Mouse (Mus musculus) forelimb bud, embryonic 11.5 days (tissue): Measurements from ENCODE around the gene Ube2f.
A peak's percentile ranks its signal among the peaks of the same experiment; 100 is the strongest.

Experiments used
- DNase-seq: peaks from one replicate; pipeline ENCODE4 v3.0.0-alpha.2; 2012; ENCODE audit warnings: low read depth, low spot score

The Ube2f gene

DNA sequence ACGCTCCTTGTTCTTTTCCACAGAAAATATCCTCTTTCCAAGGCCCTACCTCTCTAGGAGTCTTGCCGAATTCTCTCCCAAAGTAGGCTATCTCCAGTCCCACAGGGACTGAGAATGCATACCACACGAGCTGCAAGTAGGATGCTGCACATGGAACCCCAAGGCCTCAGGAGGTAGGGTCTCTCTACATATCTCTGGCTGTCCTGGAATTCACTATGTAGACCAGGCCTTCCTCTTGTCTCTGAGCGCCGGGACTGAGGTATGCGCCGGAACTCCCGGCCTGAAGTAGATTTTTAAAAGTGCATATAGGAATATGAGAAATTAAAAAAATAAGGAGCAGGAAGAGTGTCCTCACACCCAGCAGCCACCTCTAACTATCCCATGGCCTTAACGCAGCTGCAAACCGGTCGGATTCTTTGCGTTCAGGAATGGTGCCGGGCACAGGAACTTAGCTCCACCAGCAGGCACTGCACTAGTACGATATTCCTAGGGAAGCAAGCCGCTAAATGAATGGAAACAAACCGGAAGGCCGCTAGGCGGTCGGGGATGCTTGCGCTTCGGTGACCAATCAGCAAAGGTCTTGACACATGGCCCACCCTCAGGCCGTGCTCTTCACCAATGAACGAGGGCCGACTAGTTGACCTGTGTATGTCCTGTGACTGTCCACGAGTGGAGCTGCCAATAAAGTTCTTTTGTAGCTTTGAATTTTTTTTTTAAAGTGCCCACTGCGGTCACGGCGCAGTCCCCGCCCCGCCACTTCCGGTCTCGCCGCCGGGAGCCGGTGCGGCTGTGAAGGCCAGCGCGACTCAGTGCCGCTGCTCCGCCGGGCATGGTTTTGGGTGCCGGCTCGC lies at the start of gene Ube2f:
Gene Ube2f (plus strand): TSS at position 741 of the 851 bp plus-strand sequence.
- DNase-seq = peak; percentile 98

GRCm38 (mm10) chr1:91201122-91201521 lies 49.0 kb upstream of the Ube2f start:
- DNase-seq = peak; percentile 30

DNA sequence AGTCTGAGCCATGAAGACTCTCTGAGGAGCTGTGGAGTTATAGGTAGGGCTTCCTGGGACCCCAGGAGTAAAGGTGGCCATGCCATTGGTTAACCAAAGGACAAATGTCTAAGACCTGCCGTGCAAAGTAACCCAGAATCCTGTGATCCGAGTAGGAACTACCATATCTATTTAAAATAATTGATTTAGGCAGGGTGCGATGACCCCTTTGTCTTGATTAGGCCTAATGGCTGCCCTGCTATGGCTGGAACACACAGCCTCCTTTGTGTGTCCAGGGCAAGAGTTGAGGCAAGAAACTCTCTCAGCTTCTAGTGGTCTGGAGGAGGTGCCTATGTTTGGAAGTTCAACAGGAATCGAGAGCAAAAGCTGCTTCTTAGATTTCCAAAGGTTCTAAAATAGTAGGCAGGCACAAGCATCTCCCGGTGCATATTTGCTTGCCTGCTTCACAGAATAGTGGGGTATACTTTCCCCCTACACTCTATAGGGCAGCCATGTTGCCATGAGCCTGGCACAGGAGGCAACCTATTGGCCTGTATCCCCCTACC lies 45.8 kb upstream of the Ube2f start:
- no peak for DNase-seq

- DNase-seq = no peak
Measured at GRCm38 (mm10) chr1:91205651-91206050, 44.5 kb upstream of the Ube2f start.

DNA sequence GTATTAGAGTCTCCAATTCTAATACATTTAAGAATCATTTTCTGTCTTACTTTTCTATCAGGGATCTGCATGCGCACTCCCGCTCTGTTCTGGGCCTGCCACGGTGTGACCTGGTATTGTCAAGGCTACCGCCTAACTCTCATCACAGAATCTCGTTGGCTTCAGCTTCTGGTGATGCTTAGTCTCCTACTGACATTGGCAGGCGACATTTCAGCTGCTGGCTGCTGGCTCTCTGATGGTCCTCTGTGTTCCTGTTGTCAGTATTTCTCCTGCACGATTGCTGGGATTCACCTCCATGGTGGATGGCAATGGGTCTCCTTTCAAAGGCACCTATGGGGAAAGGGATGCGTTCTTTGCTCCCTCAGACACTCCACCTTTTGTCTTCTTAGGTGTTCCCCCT lies 43.8 kb upstream of the Ube2f start:
- no peak for DNase-seq

DNA sequence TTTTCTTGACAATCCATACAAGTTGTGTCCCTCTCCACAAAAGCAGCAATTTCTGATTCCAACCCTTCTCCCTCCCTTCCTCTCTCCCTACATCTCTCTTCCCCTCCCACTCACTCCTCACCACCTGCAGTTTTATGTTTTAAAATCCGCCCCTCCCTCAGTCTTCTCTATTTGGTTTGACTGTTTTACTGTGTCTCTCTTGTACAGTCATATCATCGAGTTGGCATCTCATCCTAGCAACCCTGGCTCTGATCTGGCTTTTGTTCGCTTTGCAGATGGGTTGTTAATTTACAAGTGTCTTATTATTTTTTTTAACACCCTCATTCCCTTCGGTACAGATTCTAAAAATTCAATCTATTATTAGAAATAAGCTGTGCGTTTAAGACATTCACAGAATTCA lies 43.2 kb upstream of the Ube2f start:
- DNase-seq = no peak

DNA sequence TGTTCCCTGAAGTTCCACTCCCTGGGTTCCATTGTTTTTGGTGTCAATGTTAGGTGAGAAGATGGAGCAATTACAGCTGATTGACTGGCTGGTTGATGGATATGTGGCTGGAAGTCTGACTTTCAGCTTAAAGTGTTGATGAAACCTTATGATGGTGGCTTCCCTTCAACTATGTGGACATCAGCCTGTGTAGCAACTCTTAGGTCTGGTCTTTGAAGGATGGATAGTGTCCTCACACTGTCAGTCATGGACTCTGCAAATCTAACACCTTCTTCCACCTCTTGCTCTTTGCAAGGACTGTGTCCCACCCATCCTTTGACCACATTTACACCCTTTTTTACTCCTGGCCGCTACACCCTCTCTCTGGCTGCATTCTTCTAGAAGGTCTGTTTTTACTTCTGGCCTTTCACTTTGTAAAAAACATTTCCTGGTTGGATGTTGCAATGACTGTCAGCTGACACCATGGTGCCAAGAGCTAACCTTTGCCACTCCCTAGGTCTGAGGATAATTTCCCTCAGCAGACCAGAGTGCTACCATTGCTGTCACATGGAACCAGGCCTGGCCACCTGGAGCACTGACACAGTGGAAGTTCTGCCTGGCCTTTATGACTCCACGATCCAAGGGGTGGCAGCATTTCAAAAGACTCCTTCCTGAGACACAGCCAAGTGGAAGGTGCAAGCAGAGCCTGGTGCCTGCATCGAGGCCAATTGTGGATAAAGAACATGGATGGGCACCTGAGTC lies 42.6 kb upstream of the Ube2f start:
- no peak for DNase-seq

DNA sequence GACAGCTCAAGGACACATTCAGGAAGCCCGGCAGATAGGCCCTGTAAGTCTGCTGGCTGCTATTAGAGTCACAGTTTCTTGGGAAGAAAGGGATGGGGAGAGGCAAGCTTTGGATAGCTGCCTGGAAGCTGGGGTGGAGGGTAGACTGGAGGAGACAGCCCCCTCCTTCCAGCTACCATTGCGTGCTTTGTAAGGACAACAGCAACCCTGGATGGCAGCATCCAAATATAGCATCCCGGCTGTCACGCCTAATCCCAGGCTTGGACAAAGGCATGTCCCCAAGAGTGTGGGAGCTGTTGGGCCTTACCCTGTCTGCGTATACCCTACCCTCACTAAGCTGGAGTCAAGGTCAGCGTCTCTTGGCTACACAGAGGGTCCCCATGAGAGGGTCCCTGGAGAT lies 40.8 kb upstream of the Ube2f start:
- DNase-seq = no peak

- no peak for DNase-seq
Measured at GRCm38 (mm10) chr1:91209785-91210184, 40.3 kb upstream of the Ube2f start.

GRCm38 (mm10) chr1:91211099-91211498 lies 39.0 kb upstream of the Ube2f start:
- peak; percentile 60 for DNase-seq

GRCm38 (mm10) chr1:91211591-91212008 lies 38.5 kb upstream of the Ube2f start:
- DNase-seq = no peak

DNA sequence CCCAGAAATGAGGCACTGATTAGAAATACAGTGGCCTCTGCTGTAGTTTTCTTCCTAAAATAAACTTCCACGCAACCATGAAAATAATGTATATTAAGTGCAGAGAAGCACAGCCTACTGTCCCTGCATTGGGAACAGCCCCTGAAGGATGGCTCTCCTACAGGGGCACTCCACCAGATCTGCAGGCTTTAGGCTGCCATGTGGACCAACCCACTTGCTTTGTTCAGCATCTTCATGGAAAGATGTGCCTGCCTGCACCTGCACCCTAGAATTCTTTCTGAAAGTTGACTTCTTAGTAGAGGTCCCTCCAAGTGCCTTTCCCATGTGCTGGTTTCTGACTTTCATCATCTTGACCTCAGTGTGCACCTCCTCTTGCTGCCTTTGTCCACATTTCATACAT lies 34.8 kb upstream of the Ube2f start:
- no peak for DNase-seq

- DNase-seq = no peak
Measured at GRCm38 (mm10) chr1:91215981-91216380, 34.1 kb upstream of the Ube2f start.

DNA sequence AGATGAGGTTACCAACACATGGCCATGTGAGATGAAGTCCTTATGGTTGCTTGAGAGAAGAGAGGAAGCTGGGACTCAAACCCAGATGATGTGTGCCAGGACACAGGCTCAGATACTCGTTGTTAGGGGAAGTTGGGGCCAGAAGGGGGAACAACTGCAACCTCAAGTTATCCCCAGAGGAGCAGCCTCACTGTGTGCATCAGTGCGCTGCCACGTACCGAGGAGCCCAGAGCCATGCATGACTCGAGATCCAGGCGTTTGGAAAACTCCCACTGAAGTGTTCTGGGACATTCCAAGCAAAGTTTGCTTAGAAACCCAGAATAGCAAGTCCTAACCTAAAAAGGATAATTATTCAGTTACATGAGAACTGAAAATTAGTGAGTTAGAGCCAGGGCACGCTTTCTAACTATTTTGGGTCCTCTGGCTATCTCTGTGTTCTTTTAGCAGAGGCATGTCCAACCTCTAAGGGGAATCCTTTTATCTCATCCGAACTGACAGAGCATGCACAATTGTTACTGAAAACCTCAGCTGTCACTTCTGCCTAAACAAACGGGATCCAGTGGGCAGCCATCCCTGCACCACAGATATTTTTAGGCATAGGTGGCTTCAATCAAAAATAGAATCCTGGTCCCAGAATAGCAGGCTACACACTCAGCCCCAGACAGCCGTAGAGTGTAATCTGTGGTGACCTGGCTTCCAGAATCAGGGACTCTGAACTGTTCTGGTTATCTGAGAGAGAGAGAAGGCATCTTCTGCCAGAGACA lies 33.4 kb upstream of the Ube2f start:
- no peak for DNase-seq

DNA sequence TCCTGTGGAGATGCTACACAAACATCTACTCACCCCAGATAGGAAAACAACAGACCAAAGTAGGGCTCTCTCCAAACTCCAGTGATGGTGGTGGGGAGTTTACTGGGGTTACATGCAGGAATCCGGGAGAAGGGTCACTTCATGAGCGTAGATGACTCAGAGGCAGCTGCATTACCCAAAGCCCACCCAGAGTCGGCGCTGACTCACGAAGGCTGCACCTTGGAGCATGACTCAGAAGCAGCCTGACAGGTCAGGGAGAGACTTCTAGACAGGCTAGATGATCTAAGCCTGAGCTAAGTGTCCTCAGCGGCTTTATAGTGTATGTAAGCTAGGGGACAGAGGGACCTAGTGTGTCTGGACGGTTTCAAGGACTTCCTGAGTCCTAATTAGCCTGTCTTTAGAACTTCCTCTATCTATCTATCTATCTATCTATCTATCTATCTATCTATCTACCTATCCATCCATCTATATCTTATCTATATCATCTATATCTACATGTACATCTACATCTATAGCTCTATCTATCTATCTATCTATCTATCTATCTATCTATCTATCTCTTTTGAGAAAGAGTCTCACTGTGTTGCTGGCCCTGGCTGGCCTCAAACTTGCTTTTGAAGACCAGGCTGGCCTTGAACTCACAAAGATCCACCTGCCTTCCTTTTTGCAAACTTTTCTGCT lies 30.3 kb upstream of the Ube2f start:
- no peak for DNase-seq

- no peak for DNase-seq
Measured at GRCm38 (mm10) chr1:91220322-91220672, 29.8 kb upstream of the Ube2f start.

GRCm38 (mm10) chr1:91226562-91226961 lies 23.5 kb upstream of the Ube2f start:
- DNase-seq = no peak

GRCm38 (mm10) chr1:91227381-91228054 lies 22.6 kb upstream of the Ube2f start:
- no peak for DNase-seq

- DNase-seq = no peak
Measured at GRCm38 (mm10) chr1:91231142-91231541, 19.0 kb upstream of the Ube2f start.

- DNase-seq = no peak
Measured at GRCm38 (mm10) chr1:91231896-91232295, 18.2 kb upstream of the Ube2f start.

DNA sequence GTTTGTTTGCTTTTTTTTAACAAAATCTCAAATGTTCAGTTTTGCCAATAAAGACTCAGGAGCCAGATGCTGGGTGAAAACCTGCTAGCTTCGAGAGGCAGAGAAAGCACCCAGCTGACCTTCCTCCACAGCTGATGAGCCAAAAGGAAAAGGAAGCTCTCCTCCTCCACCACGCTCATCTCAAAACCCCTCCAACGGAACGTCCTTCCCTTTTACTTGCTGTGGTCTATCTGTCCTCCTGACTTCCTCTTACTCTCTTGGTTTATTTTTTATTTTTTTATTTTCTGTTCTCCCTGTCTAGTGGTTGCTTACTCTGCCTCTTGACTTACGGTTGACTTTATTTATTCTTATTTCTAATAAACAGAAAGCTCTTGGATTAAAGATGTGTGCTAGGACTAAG lies 14.7 kb upstream of the Ube2f start:
- DNase-seq = no peak
